Mouse (Mus musculus): ENCODE measurements at regions not wholly inside any gene's neighbourhood (a gene's known extent, or its start where the extent isn't known, plus 50 kb on each side); places are given as distances from the start of the nearest gene placed in this dataset.

DNA sequence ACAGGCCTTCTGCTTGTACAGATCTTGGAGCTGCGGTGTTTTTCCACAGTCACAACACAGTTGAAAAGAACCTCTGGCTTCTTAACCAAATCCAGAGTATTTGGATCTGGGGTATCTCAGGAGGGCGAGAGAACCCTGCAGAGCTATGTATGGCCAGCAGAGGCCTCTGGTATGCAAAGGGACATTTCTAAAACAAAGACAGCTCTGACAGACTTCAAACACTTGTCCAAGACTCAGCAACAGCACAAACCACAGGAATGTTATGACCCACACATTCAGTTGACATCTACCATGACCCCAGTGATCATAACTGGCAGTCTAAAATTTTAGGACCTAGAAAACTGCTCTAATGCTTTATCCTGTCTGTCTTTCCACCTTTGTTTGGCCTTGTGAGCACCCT is 328.5 kb upstream of the Slc30a5 start:
- no peak for ATAC-seq (ENCODE audit: low read depth)
- H3K27me3 ChIP-seq (ENCODE audit: control insufficient read depth, insufficient read depth, low read length), result no peaks in the 10 kb centered on the region
- H3K4me2 ChIP-seq (ENCODE audit: low read depth, low read length), result no peak overlapping the region
- H3K9ac ChIP-seq (replicated peaks; ENCODE audit: low read depth, low read length), result no peak overlapping the region
- no peaks in the 10 kb centered on the region for H3K4me1 ChIP-seq (ENCODE audit: control insufficient read depth, insufficient read depth, low read length)
- H3K4me3 ChIP-seq (ENCODE audit: low read depth, low read length), result no peak overlapping the region
- WGBS, result 66% methylated on average over 2 of the region's 2 CpGs
- no peaks in the 10 kb centered on the region for H3K9me3 ChIP-seq (ENCODE audit: control insufficient read depth, low read length)
- H3K27ac ChIP-seq (ENCODE audit: low read depth, low read length), result no peak overlapping the region
- H3K36me3 ChIP-seq (ENCODE audit: control insufficient read depth, insufficient read depth, low read length), result no peaks in the 10 kb centered on the region

DNA sequence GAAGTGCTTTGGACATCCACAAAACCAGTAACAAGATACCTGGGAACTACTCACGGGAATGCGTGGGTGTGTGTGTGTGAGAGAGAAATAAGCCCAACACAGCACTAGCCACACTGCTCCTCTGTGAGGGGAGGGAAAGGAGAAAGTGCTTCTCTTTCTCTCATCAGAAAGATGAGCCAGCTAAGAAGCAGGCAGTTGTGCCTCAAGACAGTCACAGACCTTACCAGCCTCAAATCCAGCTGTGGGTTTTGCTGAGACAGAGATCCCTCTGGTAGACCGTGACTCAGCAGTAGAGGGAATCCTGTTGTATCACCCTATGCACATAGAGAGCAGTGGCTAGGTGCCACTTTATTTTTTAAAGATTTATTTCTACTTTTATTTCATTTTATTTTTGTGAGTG is 326.7 kb upstream of the Slc30a5 start:
- Histone ChIP-seq H3K4me1 (ENCODE audit: control insufficient read depth, insufficient read depth, low read length) (no peaks in the 10 kb centered on the region), H3K27ac (ENCODE audit: low read depth, low read length) (no peak overlapping the region), H3K9ac (replicated peaks; ENCODE audit: low read depth, low read length) (no peak overlapping the region), H3K27me3 (ENCODE audit: control insufficient read depth, insufficient read depth, low read length) (no peaks in the 10 kb centered on the region), H3K9me3 (ENCODE audit: control insufficient read depth, low read length) (no peaks in the 10 kb centered on the region), H3K36me3 (ENCODE audit: control insufficient read depth, insufficient read depth, low read length) (no peaks in the 10 kb centered on the region), H3K4me2 (ENCODE audit: low read depth, low read length) (no peak overlapping the region), H3K4me3 (ENCODE audit: low read depth, low read length) (no peak overlapping the region)
- no peak for ATAC-seq (ENCODE audit: low read depth)
- 90% methylated on average over 3 of the region's 3 CpGs for WGBS

DNA sequence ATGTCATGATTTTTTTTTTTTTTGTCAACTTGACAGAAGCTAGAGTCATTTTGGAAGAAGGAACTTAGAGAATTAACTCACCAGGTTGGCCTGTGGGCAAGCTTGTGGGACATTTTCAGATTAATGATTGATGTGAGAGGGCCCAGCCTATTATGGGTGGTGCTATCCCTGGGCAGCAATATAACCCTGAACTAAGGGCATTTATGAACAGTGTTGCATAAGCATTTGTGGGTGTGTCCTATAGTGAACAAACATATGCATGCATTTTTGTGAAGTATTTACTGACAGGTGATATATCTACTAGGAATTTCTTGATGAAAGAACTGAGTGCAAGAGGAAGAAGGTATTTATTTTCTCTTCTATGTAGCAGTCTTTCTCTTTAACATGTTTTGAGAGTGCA is 320.5 kb upstream of the Slc30a5 start:
- H3K27ac ChIP-seq (ENCODE audit: low read depth, low read length), result no peak overlapping the region
- H3K27me3 ChIP-seq (ENCODE audit: control insufficient read depth, insufficient read depth, low read length), result no peaks in the 10 kb centered on the region
- no peak for ATAC-seq (ENCODE audit: low read depth)
- no peak overlapping the region for H3K4me3 ChIP-seq (ENCODE audit: low read depth, low read length)
- H3K36me3 ChIP-seq (ENCODE audit: control insufficient read depth, insufficient read depth, low read length), result no peaks in the 10 kb centered on the region
- H3K9ac ChIP-seq (replicated peaks; ENCODE audit: low read depth, low read length), result no peak overlapping the region
- H3K4me1 ChIP-seq (ENCODE audit: control insufficient read depth, insufficient read depth, low read length), result no peaks in the 10 kb centered on the region
- H3K9me3 ChIP-seq (ENCODE audit: control insufficient read depth, low read length), result no peaks in the 10 kb centered on the region
- no peak overlapping the region for H3K4me2 ChIP-seq (ENCODE audit: low read depth, low read length)

DNA sequence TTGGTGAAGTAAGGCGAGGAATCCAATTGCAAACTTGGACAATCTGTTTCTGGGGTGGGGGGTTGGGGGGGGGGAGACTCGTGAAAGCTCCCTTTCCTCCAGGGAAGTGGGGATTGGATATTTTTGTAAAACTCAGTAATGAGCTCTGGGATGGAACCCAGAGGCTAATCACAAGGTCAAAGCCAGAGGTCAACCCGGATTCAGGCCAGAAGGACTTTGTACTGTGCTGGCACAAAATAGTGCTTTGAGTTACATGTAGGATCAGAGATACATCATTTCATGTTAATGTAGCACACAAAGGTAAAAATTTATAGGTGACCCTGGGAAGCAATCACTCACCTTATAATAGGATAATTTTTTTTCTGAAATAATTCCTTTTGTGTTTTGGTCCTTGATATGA is 309.5 kb upstream of the Slc30a5 start:
- no peaks in the 10 kb centered on the region for H3K4me1 ChIP-seq (ENCODE audit: control insufficient read depth, insufficient read depth, low read length)
- H3K9ac ChIP-seq (replicated peaks; ENCODE audit: low read depth, low read length), result no peak overlapping the region
- ATAC-seq (ENCODE audit: low read depth), result no peak
- no peak overlapping the region for H3K4me3 ChIP-seq (ENCODE audit: low read depth, low read length)
- no peaks in the 10 kb centered on the region for H3K9me3 ChIP-seq (ENCODE audit: control insufficient read depth, low read length)
- no peak overlapping the region for H3K27ac ChIP-seq (ENCODE audit: low read depth, low read length)
- H3K27me3 ChIP-seq (ENCODE audit: control insufficient read depth, insufficient read depth, low read length), result no peaks in the 10 kb centered on the region
- no peak overlapping the region for H3K4me2 ChIP-seq (ENCODE audit: low read depth, low read length)
- WGBS, result 80% methylated on average over 3 of the region's 3 CpGs
- no peaks in the 10 kb centered on the region for H3K36me3 ChIP-seq (ENCODE audit: control insufficient read depth, insufficient read depth, low read length)

DNA sequence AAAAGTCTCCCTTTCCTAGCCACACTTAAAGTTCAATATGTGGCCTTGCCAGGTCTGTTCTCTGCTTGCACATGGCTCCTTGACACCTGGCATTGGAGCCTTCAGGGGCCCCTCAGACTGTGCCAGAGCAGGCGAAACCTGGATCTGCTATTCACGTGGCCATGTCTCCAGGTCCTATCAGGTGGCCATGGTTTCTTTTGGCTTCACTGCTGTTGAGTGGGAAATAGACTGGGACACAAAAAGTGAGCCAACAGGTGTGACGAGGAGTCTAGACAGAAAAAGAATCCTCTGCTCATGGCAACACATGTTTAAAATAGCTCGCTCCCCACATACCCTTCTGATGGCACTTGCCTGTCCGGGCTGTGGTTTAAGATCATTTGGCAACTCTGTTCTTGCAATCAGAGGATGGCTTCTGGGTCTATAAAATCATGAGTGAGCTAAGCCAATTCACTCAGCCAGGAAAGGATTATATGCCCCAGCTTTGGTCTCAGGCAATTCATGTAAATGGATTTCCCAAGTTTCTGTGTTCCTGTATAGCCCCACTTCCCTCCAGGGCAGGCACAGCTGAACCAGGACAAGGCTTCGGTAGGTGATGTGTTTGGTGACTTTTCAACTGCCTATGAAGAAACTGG is 309.0 kb upstream of the Slc30a5 start:
- H3K27me3 ChIP-seq (ENCODE audit: control insufficient read depth, insufficient read depth, low read length), result no peaks in the 10 kb centered on the region
- H3K4me3 ChIP-seq (ENCODE audit: low read depth, low read length), result no peak overlapping the region
- no peak for ATAC-seq (ENCODE audit: low read depth)
- no peaks in the 10 kb centered on the region for H3K4me1 ChIP-seq (ENCODE audit: control insufficient read depth, insufficient read depth, low read length)
- H3K27ac ChIP-seq (ENCODE audit: low read depth, low read length), result no peak overlapping the region
- H3K36me3 ChIP-seq (ENCODE audit: control insufficient read depth, insufficient read depth, low read length), result no peaks in the 10 kb centered on the region
- no peak overlapping the region for H3K4me2 ChIP-seq (ENCODE audit: low read depth, low read length)
- H3K9ac ChIP-seq (replicated peaks; ENCODE audit: low read depth, low read length), result no peak overlapping the region
- H3K9me3 ChIP-seq (ENCODE audit: control insufficient read depth, low read length), result no peaks in the 10 kb centered on the region
- WGBS, result 85% methylated on average over 6 of the region's 6 CpGs

DNA sequence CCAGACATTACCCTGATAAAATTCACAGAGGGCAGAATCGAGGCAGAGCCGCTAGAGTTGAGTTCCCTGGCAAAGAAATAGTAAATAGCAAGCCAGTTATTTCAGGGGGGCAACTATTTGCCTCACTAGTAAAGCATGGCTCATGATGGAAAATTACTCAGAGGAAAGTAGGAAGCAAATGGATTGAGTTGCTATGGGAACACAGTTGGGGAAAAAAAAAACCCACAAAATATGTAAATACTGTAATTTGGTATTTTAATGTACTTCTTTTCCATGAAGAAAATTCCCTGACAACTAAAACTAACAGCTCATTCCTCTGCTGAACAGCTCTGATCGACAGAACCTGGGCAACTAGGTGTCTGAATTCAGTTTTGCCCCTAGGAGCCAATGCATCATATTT is 296.2 kb upstream of the Slc30a5 start:
- Histone ChIP-seq H3K27me3 (ENCODE audit: control insufficient read depth, insufficient read depth, low read length) (no peaks in the 10 kb centered on the region), H3K27ac (ENCODE audit: low read depth, low read length) (no peak overlapping the region), H3K4me3 (ENCODE audit: low read depth, low read length) (no peak overlapping the region), H3K4me1 (ENCODE audit: control insufficient read depth, insufficient read depth, low read length) (no peaks in the 10 kb centered on the region), H3K36me3 (ENCODE audit: control insufficient read depth, insufficient read depth, low read length) (no peaks in the 10 kb centered on the region), H3K4me2 (ENCODE audit: low read depth, low read length) (no peak overlapping the region), H3K9ac (replicated peaks; ENCODE audit: low read depth, low read length) (no peak overlapping the region), H3K9me3 (ENCODE audit: control insufficient read depth, low read length) (no peaks in the 10 kb centered on the region)
- no peak for ATAC-seq (ENCODE audit: low read depth)
- WGBS, result 92% methylated on average over 3 of the region's 3 CpGs

DNA sequence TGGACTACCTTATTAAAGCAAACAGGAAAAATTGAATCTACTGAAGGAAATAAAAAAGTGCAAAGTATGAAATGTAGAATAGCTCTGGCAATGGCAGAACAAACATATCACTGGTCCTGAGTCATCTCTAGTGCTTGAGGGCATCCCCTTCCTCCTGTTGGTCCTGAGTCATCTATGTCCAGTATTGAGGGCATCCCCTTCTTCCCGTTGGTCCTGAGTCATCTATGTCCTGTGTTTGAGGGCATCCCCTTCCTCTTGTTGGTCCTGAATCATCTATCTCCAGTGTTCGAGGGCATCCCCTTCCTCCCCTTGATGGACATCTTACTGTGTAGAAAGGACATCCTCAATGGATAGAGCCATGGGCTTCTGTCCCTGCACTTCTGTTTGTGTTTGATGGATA is 294.6 kb upstream of the Slc30a5 start:
- Histone ChIP-seq H3K27ac (ENCODE audit: low read depth, low read length) (no peak overlapping the region), H3K36me3 (ENCODE audit: control insufficient read depth, insufficient read depth, low read length) (no peaks in the 10 kb centered on the region), H3K4me2 (ENCODE audit: low read depth, low read length) (no peak overlapping the region), H3K27me3 (ENCODE audit: control insufficient read depth, insufficient read depth, low read length) (no peaks in the 10 kb centered on the region), H3K4me3 (ENCODE audit: low read depth, low read length) (no peak overlapping the region), H3K9me3 (ENCODE audit: control insufficient read depth, low read length) (no peaks in the 10 kb centered on the region), H3K9ac (replicated peaks; ENCODE audit: low read depth, low read length) (no peak overlapping the region), H3K4me1 (ENCODE audit: control insufficient read depth, insufficient read depth, low read length) (no peaks in the 10 kb centered on the region)
- ATAC-seq (ENCODE audit: low read depth), result no peak
- WGBS, result 86% methylated on average over 2 of the region's 2 CpGs

DNA sequence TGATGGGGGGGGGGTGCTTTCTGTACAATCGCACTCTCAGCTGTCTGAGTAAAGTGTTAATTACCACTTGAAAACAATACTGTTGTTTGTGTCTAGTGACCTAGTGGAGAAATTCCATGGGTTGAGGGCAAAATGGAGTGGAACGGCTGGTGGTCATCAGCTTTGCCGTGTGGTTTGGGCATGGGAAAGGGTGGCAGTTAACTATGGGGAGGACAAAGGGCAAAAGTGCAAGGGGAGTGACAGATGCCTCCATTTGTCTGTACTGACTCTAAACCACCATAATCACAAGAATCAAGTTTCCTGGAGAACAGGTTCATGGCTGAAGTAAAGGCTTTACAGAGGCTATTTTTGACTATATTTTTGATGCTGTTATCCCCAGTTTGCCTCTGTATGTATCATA is 294.0 kb upstream of the Slc30a5 start:
- no peak for ATAC-seq (ENCODE audit: low read depth)
- WGBS, result 64% methylated on average over 3 of the region's 3 CpGs

DNA sequence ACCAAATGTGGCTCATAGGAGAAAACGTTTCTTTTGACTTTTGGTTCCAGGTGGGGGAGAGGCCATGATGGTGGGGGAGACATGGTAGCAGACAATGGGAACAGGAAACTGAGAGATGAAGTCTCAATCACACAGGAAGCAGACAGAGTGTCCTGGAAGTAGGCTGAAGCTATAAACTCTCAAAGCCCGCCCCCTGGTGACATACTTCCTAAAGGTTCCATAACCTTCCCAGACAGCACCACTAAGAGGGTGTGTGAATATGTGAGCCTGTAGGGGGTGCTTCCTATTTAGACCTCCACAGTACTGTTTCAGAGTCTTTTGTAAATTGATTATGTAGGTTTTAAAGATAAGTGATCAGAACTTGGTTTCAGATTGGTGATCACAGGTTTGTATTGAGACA is 284.1 kb upstream of the Slc30a5 start:
- ATAC-seq (ENCODE audit: low read depth), result no peak
- H3K9me3 ChIP-seq (ENCODE audit: control insufficient read depth, low read length), result no peaks in the 10 kb centered on the region
- H3K4me3 ChIP-seq (ENCODE audit: low read depth, low read length), result no peak overlapping the region
- no peaks in the 10 kb centered on the region for H3K36me3 ChIP-seq (ENCODE audit: control insufficient read depth, insufficient read depth, low read length)
- no peaks in the 10 kb centered on the region for H3K4me1 ChIP-seq (ENCODE audit: control insufficient read depth, insufficient read depth, low read length)
- H3K9ac ChIP-seq (replicated peaks; ENCODE audit: low read depth, low read length), result no peak overlapping the region
- H3K4me2 ChIP-seq (ENCODE audit: low read depth, low read length), result no peak overlapping the region
- WGBS, result 82% methylated on average over 2 of the region's 2 CpGs
- no peak overlapping the region for H3K27ac ChIP-seq (ENCODE audit: low read depth, low read length)
- H3K27me3 ChIP-seq (ENCODE audit: control insufficient read depth, insufficient read depth, low read length), result no peaks in the 10 kb centered on the region

More for the DNA sequence above, 294.0 kb upstream of the Slc30a5 start:
- no peaks in the 10 kb centered on the region for H3K27me3 ChIP-seq (ENCODE audit: control insufficient read depth, insufficient read depth, low read length)
- no peak overlapping the region for H3K4me3 ChIP-seq (ENCODE audit: low read depth, low read length)
- H3K9me3 ChIP-seq (ENCODE audit: control insufficient read depth, low read length), result no peaks in the 10 kb centered on the region
- H3K4me1 ChIP-seq (ENCODE audit: control insufficient read depth, insufficient read depth, low read length), result no peaks in the 10 kb centered on the region
- H3K36me3 ChIP-seq (ENCODE audit: control insufficient read depth, insufficient read depth, low read length), result no peaks in the 10 kb centered on the region
- no peak overlapping the region for H3K4me2 ChIP-seq (ENCODE audit: low read depth, low read length)
- no peak overlapping the region for H3K9ac ChIP-seq (replicated peaks; ENCODE audit: low read depth, low read length)
- H3K27ac ChIP-seq (ENCODE audit: low read depth, low read length), result no peak overlapping the region

DNA sequence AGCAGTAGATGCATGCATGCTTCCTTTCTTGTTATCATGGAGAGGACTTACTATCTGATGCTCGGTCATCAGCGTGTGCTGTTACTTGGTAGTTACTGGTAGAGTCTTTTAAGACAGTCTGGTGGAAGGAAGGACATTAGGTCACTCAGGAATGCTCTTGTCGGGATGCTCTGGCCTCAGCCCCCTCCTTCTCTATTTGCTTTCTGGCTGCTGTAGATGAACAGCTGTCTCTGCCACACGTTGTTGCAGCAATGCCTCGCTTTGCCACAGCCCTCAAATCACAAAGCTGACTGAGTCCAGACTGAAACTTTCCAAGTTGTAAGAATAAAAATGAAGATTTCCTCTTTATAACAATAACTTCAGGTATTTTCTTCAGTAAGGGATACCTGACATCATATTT is 282.1 kb upstream of the Slc30a5 start:
- Histone ChIP-seq H3K27me3 (ENCODE audit: control insufficient read depth, insufficient read depth, low read length) (no peaks in the 10 kb centered on the region), H3K4me2 (ENCODE audit: low read depth, low read length) (no peak overlapping the region), H3K4me1 (ENCODE audit: control insufficient read depth, insufficient read depth, low read length) (no peaks in the 10 kb centered on the region), H3K9ac (replicated peaks; ENCODE audit: low read depth, low read length) (no peak overlapping the region), H3K27ac (ENCODE audit: low read depth, low read length) (no peak overlapping the region), H3K9me3 (ENCODE audit: control insufficient read depth, low read length) (no peaks in the 10 kb centered on the region), H3K36me3 (ENCODE audit: control insufficient read depth, insufficient read depth, low read length) (no peaks in the 10 kb centered on the region), H3K4me3 (ENCODE audit: low read depth, low read length) (no peak overlapping the region)
- ATAC-seq (ENCODE audit: low read depth), result no peak
- 78% methylated on average over 5 of the region's 5 CpGs for WGBS
